Mouse (Mus musculus): Measurements from ENCODE around the gene Acsm3. TPM values are rescaled to one million over a fixed set of nuclear protein-coding genes. Genes with fewer than 3 reads are reported as not detected.
"Not testable (repeated sequence)": the region's sequence is repeated elsewhere in the genome, so short reads cannot be mapped to it uniquely, and the experiment has no call there.

The Acsm3 gene
- 0.29 and 0.38 TPM in 2 replicates for polyA plus RNA-seq (2015; fragmentation: Nextera tagmentation; extraction: Ambion mirVana)

GRCm38 (mm10) chr7:119760527-119760951 lies at the start of gene Acsm3:
Gene Acsm3, plus strand, starts transcription at chr7:119760923.
- no peaks in the 10 kb centered on the region for H3K4me1 ChIP-seq (replicated peaks)
- H3K27ac ChIP-seq (replicated peaks), result no peak within 1 kb of the TSS
- H3K27me3 ChIP-seq, result no peaks in the 10 kb centered on the region
- no peak within 1 kb of the TSS for H3K9ac ChIP-seq
- no peak for ATAC-seq (ENCODE audit: low read depth)
- 77% methylated on average over 11 of the region's 11 CpGs for WGBS
- H3K4me2 ChIP-seq, result no peak within 1 kb of the TSS
- H3K9me3 ChIP-seq, result no peaks in the 10 kb centered on the region
- no peaks in the 10 kb centered on the region for H3K36me3 ChIP-seq
- H3K4me3 ChIP-seq, result no peak within 1 kb of the TSS

DNA sequence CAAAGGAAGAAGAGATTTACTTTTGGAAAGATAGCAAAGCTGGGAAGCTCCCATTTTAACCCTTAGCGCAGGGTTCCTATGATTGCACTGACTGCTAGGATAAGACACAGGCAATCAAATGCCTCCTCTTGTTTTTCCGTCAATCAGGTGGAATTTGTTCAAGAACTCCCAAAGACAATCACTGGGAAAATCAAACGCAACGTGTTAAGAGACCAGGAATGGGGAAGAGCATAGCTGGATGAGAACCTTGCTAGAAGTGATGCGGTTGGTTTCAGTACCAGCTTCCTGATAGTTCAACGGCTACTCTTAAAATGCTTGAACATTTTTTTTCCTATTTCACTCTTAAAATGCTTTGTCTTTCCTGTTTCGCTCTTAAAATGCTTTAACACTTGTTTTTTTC lies 46.6 kb upstream of the Acsm3 start:
- H3K4me1 ChIP-seq (replicated peaks), result peaks cover 3% of the 10 kb centered on the region; the same call in 1 of the 2 replicates
- no peaks in the 10 kb centered on the region for H3K27me3 ChIP-seq
- no peaks in the 10 kb centered on the region for H3K9me3 ChIP-seq
- WGBS, result 95% methylated on average over 7 of the region's 7 CpGs
- ATAC-seq (ENCODE audit: low read depth), result no peak
- H3K4me3 ChIP-seq, result no peak overlapping the region
- H3K36me3 ChIP-seq, result peaks cover 42% of the 10 kb centered on the region
- no peak overlapping the region for H3K9ac ChIP-seq
- no peak overlapping the region for H3K4me2 ChIP-seq
- no peak overlapping the region for H3K27ac ChIP-seq (replicated peaks)

DNA sequence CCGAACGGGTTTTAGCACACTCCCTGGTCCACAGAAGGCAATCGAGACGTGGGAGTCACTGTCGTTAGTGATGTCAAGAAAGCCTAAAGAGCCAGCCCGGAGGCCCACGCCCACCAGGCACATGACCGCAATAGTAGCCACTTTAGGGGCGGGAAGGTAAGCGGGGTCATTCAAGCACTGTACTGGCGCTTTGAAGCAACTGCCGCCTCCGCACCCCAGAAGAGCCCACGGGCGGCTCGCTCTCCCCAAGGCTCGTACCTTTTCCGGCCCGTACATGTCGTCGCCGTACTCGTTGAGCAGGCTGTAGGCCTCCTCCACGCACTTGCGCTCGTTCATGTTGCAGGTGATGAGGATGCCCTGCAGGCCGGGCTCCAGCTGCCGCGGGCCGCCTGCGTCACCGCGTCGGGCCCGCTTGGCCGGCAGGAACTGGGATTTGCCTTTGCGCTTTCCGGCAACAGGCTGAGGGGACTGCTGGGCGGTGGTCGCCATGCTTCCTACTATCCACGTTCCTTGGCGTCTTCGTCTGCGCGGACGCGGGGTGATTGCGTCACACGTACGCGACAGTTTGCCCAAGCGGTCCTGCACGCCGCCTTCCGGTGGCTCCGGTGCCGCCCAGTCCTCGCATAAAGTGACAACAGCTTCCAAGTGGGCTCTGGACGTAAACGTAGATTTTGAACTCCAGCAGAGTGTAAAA lies 40.3 kb upstream of the Acsm3 start, which contains the start of gene Thumpd1:
Gene Thumpd1, minus strand, starts transcription at position 546 of the 694 bp plus-strand sequence.
- peak; percentile 98 for ATAC-seq (ENCODE audit: low read depth)
- peaks cover 35% of the 10 kb centered on the region for H3K36me3 ChIP-seq
- H3K9ac ChIP-seq, result peak within 1 kb of the TSS; percentile 92
- peak within 1 kb of the TSS; percentile 70 for H3K27ac ChIP-seq (replicated peaks)
- H3K4me1 ChIP-seq (replicated peaks), result peaks cover 20% of the 10 kb centered on the region
- no peaks in the 10 kb centered on the region for H3K9me3 ChIP-seq
- H3K4me2 ChIP-seq, result peak within 1 kb of the TSS; percentile 89
- under 1% methylated on average over 60 of the region's 60 CpGs for WGBS
- peaks cover 13% of the 10 kb centered on the region; the same call in 1 of the 2 replicates for H3K27me3 ChIP-seq
- peak within 1 kb of the TSS; percentile 99 for H3K4me3 ChIP-seq

GRCm38 (mm10) chr7:119720947-119721310 lies 39.8 kb upstream of the Acsm3 start:
- Histone ChIP-seq H3K27ac (replicated peaks) (peak overlapping the region; percentile 67), H3K36me3 (peaks cover 30% of the 10 kb centered on the region), H3K4me2 (peak overlapping the region; percentile 89), H3K27me3 (peaks cover 13% of the 10 kb centered on the region; the same call in 1 of the 2 replicates), H3K4me1 (replicated peaks) (peaks cover 20% of the 10 kb centered on the region), H3K9ac (peak overlapping the region; percentile 92), H3K9me3 (no peaks in the 10 kb centered on the region), H3K4me3 (peak overlapping the region; percentile 99)
- 13% methylated on average over 8 of the region's 8 CpGs for WGBS
- peak; percentile 76 for ATAC-seq (ENCODE audit: low read depth)

- no peak overlapping the region for H3K9ac ChIP-seq
- no peaks in the 10 kb centered on the region for H3K36me3 ChIP-seq
- no peak overlapping the region for H3K4me2 ChIP-seq
These were observed 33.1 kb upstream of the Acsm3 start for GRCm38 (mm10) chr7:119727621-119728020.

GRCm38 (mm10) chr7:119731262-119731661 lies 29.5 kb upstream of the Acsm3 start:
- not testable (repeated sequence) for H3K4me3 ChIP-seq; H3K27ac ChIP-seq (replicated peaks); ATAC-seq (ENCODE audit: low read depth); H3K9ac ChIP-seq; H3K9me3 ChIP-seq; H3K36me3 ChIP-seq; H3K4me2 ChIP-seq; H3K4me1 ChIP-seq (replicated peaks); H3K27me3 ChIP-seq
- WGBS, result 88% methylated on average over 4 of the region's 4 CpGs

More at GRCm38 (mm10) chr7:119727621-119728020, 33.1 kb upstream of the Acsm3 start:
- H3K9me3 ChIP-seq, result no peaks in the 10 kb centered on the region
- no peaks in the 10 kb centered on the region for H3K4me1 ChIP-seq (replicated peaks)
- WGBS, result 97% methylated on average over 2 of the region's 2 CpGs
- no peak for ATAC-seq (ENCODE audit: low read depth)
- no peak overlapping the region for H3K27ac ChIP-seq (replicated peaks)
- peaks cover 13% of the 10 kb centered on the region; the same call in 1 of the 2 replicates for H3K27me3 ChIP-seq
- no peak overlapping the region for H3K4me3 ChIP-seq

- Histone ChIP-seq H3K4me1 (replicated peaks) (no peaks in the 10 kb centered on the region), H3K4me3 (no peak overlapping the region), H3K27me3 (no peaks in the 10 kb centered on the region), H3K9me3 (no peaks in the 10 kb centered on the region), H3K27ac (replicated peaks) (no peak overlapping the region), H3K36me3 (no peaks in the 10 kb centered on the region), H3K4me2 (no peak overlapping the region), H3K9ac (no peak overlapping the region)
- WGBS, result 80% methylated on average over 2 of the region's 2 CpGs
- no peak for ATAC-seq (ENCODE audit: low read depth)
These were observed 21.8 kb upstream of the Acsm3 start for GRCm38 (mm10) chr7:119738877-119739276.

- WGBS, result 1% methylated on average over 35 of the region's 44 CpGs
These were observed 20.8 kb upstream of the Acsm3 start for GRCm38 (mm10) chr7:119739798-119740468.

GRCm38 (mm10) chr7:119744321-119744720 lies 16.4 kb upstream of the Acsm3 start:
- ATAC-seq (ENCODE audit: low read depth), result no peak
- peak overlapping the region; percentile 42 for H3K4me2 ChIP-seq
- H3K36me3 ChIP-seq, result no peaks in the 10 kb centered on the region
- WGBS, result 9% methylated on average over 34 of the region's 34 CpGs
- no peak overlapping the region for H3K27ac ChIP-seq (replicated peaks)
- peaks cover 6% of the 10 kb centered on the region for H3K4me1 ChIP-seq (replicated peaks)
- 0 out of 2 replicates have a peak, but pooled peaks cover 8% of the 10 kb centered on the region for H3K27me3 ChIP-seq
- H3K9me3 ChIP-seq, result no peaks in the 10 kb centered on the region
- H3K4me3 ChIP-seq, result peak overlapping the region; percentile 9; the same call in 1 of the 2 replicates
- no peak overlapping the region; the same call in 1 of the 2 replicates for H3K9ac ChIP-seq

More at GRCm38 (mm10) chr7:119739798-119740468, 20.8 kb upstream of the Acsm3 start:
- Histone ChIP-seq H3K4me2 (peak overlapping the region; percentile 52), H3K4me3 (peak overlapping the region; percentile 40), H3K9ac (peak overlapping the region; percentile 65)
- H3K36me3 ChIP-seq; H3K9me3 ChIP-seq; H3K27me3 ChIP-seq; H3K27ac ChIP-seq (replicated peaks); H3K4me1 ChIP-seq (replicated peaks): not testable (repeated sequence)
- ATAC-seq (ENCODE audit: low read depth), result peak; percentile 82

GRCm38 (mm10) chr7:119745869-119746268 lies 14.9 kb upstream of the Acsm3 start:
- H3K9me3 ChIP-seq, result no peaks in the 10 kb centered on the region
- H3K27me3 ChIP-seq, result 0 out of 2 replicates have a peak, but pooled peaks cover 8% of the 10 kb centered on the region
- ATAC-seq (ENCODE audit: low read depth), result no peak
- H3K9ac ChIP-seq, result no peak overlapping the region
- H3K27ac ChIP-seq (replicated peaks), result no peak overlapping the region
- H3K36me3 ChIP-seq, result no peaks in the 10 kb centered on the region
- H3K4me1 ChIP-seq (replicated peaks), result peaks cover 6% of the 10 kb centered on the region
- H3K4me2 ChIP-seq, result no peak overlapping the region
- WGBS, result 82% methylated on average over 1 of the region's 1 CpGs
- no peak overlapping the region for H3K4me3 ChIP-seq

DNA sequence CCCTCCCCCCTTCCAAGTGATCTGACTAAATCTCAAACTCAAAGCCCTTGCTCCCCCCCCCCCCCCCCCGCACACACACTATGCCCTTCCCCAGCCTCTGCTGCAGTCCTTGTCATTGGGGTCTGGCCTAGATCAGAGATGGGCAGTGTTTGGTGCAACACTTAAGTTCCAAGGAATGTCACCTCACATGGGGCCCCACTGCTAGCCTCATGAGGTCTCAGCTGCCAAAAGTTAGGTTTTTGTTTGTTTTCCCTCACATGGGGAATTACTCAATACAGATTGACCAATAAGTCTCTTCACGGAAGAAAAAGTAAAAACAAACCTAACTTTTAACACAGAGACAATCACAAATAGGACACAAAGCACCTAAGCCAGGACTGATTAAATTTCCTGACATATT lies 12.0 kb upstream of the Acsm3 start:
- Histone ChIP-seq H3K4me1 (replicated peaks) (peaks cover 6% of the 10 kb centered on the region), H3K4me3 (no peak overlapping the region), H3K27ac (replicated peaks) (no peak overlapping the region), H3K9ac (no peak overlapping the region), H3K36me3 (no peaks in the 10 kb centered on the region), H3K27me3 (0 out of 2 replicates have a peak, but pooled peaks cover 8% of the 10 kb centered on the region), H3K9me3 (no peaks in the 10 kb centered on the region), H3K4me2 (no peak overlapping the region)
- 94% methylated on average over 1 of the region's 2 CpGs for WGBS
- no peak for ATAC-seq (ENCODE audit: low read depth)

- ATAC-seq (ENCODE audit: low read depth), result no peak
- Histone ChIP-seq H3K9ac (no peak overlapping the region), H3K9me3 (no peaks in the 10 kb centered on the region), H3K4me1 (replicated peaks) (no peaks in the 10 kb centered on the region), H3K27me3 (no peaks in the 10 kb centered on the region), H3K4me3 (no peak overlapping the region), H3K36me3 (no peaks in the 10 kb centered on the region), H3K4me2 (no peak overlapping the region), H3K27ac (replicated peaks) (no peak overlapping the region)
- WGBS, result 74% methylated on average over 2 of the region's 2 CpGs
These were observed 10.8 kb upstream of the Acsm3 start for GRCm38 (mm10) chr7:119749942-119750341.
